Mouse (Mus musculus) left cerebral cortex, postnatal 4 days (tissue): Measurements from ENCODE around the gene Cmtm8. TPM values are rescaled to one million over a fixed set of nuclear protein-coding genes. Genes with fewer than 3 reads are reported as not detected.

Experiments
- DNase-seq: peaks from one replicate; pipeline ENCODE4 v3.0.0-alpha.2; 2022
- intact Hi-C: fragments of 180-260 bp; cut with DNase I; formaldehyde crosslinking; loops from one replicate; pipeline ENCODE4 v1.15.1; 2025
- total RNA-seq, 2 experiments: library from RNA; stranded (reverse); gene quantifications; 2 replicates each; pipeline ENCODE4 v1.2.3; 2021

Gene Cmtm8
- total RNA-seq, 2 experiments from 2014 or later = 1.3 to 2.7 TPM

DNA sequence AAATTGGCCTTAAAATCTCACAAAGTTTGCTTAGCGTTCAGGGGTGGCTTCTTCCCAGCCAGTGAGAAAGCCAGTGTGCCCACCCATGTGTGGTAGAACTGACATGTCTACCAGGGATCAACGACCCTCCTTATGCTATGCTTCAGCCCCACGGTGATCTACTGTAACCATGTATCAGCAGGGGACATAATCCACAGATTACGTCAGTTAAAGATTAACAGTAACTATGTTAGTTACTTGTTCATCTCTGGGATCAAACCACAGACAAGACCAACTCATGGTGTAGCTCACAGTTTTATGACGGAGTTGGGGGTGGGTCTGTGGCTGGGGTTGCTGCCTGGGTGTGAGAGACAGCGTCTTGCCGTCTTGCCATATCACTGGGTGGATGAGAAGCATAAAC lies 19.8 kb downstream of the Cmtm8 start:
- DNase-seq = no peak
- intact Hi-C loops = no loop called here

- no peak for DNase-seq
- intact Hi-C loops = no loop called here
Measured at GRCm38 (mm10) chr9:114821548-114822289, 22.2 kb downstream of the Cmtm8 start.

DNA sequence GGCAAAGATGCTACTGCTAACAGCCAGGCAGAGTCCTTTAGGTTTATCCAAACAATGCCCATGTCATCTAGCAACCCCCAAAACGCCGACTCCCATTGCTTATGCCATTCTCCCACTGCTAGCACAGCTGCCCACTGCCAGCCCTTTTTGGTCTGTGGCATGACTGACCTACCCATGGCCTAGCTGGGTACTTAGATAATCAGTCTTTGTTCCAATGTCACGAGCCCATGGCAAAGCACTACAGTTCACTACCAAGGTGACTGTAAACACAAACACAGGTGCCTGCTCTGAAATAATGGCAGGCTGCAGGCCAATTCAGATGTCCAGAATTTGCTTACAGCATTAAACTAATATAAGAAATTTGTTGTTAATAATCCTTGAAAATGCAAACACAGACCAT lies 25.0 kb downstream of the Cmtm8 start:
- intact Hi-C loops = no loop called here
- no peak for DNase-seq

DNA sequence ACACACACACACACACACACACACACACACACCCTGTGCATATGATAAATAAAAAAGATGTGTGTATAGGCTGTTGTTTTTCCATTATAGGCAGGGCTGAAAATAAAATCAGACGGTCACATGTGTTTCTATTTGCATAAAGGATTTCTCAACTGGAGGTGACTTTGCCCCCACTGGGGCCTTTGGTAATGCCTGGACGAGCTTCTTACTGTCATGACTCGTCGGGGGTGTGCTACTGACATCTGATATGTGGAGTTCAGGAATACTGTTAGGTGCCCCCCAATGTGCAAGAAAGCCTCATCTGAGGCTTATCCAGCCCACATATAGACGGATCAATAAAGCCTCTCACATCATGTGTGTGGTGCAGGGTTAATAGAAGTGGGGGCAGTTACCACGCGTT lies 26.9 kb downstream of the Cmtm8 start:
- no peak for DNase-seq
- intact Hi-C loops = no loop called here

- no peak for DNase-seq
- intact Hi-C loops = no loop called here
Measured at GRCm38 (mm10) chr9:114816121-114816520, 27.8 kb downstream of the Cmtm8 start.

GRCm38 (mm10) chr9:114815315-114815714 lies 28.6 kb downstream of the Cmtm8 start:
- intact Hi-C loops = no loop called here
- peak; percentile 20 for DNase-seq

DNA sequence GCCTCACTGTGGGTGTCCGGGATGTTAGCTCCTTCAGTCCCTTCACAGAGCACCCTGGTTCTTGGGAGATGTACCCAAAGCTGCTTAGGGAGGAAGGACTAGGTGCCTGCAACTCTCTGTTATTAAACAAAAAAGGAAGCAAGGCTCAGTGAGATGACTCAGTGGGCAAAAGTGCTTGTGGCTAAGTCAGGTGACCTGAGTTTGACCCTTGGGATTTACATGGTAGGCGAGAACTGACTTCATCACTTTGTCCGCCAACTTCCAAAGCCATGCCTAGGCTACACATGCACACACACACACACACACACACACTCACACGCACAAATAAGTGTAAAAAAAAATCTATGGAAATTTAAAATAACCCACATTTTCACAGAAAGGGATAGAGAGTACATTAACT lies 32.0 kb downstream of the Cmtm8 start:
- intact Hi-C loops = no loop called here
- no peak for DNase-seq

- no peak for DNase-seq
- intact Hi-C loops = no loop called here
Measured at GRCm38 (mm10) chr9:114810837-114811236, 33.1 kb downstream of the Cmtm8 start.

DNA sequence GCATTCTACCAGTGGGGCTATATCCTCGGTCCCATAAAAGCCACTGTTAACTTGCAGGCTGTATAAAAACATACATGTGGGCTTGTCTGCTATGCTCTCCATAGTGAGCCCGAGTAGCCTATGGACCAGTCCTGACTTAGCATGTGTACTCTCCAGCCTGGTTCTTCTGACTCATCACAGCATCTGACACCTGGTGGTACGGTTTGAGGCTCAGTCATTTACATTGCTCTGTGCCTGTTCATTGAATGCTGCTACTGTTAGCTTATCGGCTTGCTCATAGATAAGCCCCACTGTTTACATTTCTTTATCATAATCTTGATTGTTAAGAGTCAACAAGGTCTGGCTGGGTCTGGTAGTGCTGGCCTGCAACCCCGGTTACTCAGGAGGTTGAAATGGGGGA lies 35.3 kb downstream of the Cmtm8 start:
- DNase-seq = no peak
- intact Hi-C loops = no loop called here

DNA sequence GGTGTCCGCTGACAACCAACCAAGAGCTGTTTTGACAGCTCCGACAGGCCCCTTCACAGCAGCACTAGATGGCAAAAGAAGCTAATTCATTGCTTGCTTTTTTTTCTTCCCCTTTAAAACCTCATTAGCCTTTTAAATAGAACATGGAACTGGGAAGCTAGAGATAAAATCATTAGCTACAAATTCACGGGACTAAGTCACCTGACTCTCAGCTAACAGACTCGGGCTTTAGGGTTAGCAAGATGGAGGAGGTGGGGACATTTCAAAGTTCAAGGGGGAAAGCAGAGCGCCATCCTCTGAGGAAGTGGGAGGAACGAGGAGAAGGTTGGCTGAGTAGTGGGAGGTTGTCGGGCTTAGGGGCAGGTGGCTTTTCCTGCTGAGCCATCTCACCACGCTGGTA lies 36.7 kb downstream of the Cmtm8 start:
- intact Hi-C loops = no loop called here
- no peak for DNase-seq

GRCm38 (mm10) chr9:114805151-114805671 lies 38.7 kb downstream of the Cmtm8 start:
- intact Hi-C loops = no loop called here
- DNase-seq = peak; percentile 13

DNA sequence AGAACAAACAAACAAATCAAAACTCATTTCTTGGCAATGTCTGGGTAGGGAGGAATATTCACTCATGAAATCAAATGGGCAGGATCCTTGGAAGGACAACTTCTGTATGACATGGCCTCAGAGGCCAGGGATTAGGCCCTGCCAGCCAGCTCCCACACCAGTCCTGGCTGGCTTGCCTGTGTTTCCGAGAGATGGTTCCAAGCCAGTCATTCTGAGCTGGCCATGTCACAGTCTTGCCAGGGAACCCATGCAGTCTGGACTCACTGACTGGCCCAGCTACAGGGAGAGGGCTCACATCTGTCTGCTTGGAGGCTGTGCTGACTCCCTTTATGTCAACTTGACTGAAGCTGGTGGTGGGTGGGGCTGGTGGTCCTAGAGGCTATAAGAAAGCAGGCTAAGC lies 41.8 kb downstream of the Cmtm8 start:
- no peak for DNase-seq
- intact Hi-C loops = no loop called here

GRCm38 (mm10) chr9:114801301-114801700 lies 42.7 kb downstream of the Cmtm8 start:
- DNase-seq = no peak
- intact Hi-C loops = no loop called here

DNA sequence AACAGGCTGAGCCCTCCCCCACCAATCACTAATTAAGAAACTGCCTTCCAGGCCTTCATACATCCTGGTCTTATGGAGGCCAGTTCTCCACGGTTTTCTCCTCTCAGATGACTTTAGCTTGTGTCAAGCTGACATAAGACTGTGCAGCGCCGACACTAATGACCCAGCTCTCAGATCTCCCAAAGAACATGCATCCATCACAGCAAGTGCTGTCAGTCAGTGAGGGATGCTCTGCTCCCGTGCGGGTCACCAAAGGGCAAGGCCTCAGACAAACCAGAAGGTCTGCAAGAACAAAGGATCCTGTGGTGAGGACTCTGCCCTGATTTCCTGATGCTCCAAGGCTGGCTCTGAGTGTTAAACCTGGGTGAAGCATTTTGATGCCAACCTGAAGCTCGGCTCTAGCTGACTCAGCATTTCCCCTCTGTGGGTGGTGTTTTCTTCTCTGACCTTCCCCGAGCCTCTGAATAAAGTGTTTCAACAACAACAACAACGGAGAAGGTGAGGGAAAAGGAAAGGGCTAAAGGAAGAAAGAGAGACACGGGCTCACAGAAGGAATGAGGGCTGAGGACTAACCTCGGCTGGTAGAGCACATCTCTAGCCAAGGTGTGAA lies 44.4 kb downstream of the Cmtm8 start:
- no peak for DNase-seq
- intact Hi-C loops = no loop called here

DNA sequence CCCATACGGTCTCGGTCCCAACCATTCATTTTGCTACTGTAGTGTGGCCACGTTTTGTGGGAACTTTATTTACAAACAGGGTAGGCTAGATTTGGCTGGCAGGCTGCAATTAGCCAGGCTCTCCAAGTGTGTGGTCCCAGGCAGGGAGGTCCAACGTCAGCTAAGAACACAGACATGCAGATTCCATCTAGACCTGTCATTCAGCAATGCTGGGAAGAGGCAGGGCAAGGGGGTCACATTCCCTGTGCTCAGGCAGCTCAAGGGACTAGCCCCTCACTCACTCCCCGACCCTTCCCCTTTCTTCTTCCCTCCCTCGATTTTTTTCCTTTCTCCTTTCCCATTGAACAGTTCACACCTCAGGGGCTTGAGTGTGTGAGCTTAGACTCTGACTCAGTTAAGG lies 45.1 kb downstream of the Cmtm8 start:
- no peak for DNase-seq
- intact Hi-C loops = no loop called here

- DNase-seq = peak; percentile 92
- intact Hi-C loops = no loop called here
Measured at GRCm38 (mm10) chr9:114797329-114798004, 46.5 kb downstream of the Cmtm8 start.

- intact Hi-C loops = no loop called here
- no peak for DNase-seq
Measured at GRCm38 (mm10) chr9:114796473-114797050, 47.4 kb downstream of the Cmtm8 start.

- intact Hi-C loops = no loop called here
- DNase-seq = no peak
Measured at GRCm38 (mm10) chr9:114794491-114794890, 49.5 kb downstream of the Cmtm8 start.

GRCm38 (mm10) chr9:114793764-114794295 lies 50.1 kb downstream of the Cmtm8 start:
- intact Hi-C loops = no loop called here
- no peak for DNase-seq

GRCm38 (mm10) chr9:114789989-114790388 lies 54.0 kb downstream of the Cmtm8 start:
- intact Hi-C loops = no loop called here

GRCm38 (mm10) chr9:114789557-114789956 lies 54.4 kb downstream of the Cmtm8 start:
- intact Hi-C loops = no loop called here

More at GRCm38 (mm10) chr9:114789989-114790388, 54.0 kb downstream of the Cmtm8 start:
- DNase-seq = no peak

More at GRCm38 (mm10) chr9:114789557-114789956, 54.4 kb downstream of the Cmtm8 start:
- no peak for DNase-seq
